Comparison of ENCODE assay signal across 9 mouse cellular contexts in genomic region chr3:154327883-154328720, GRCm38 (mm10). TPM values are rescaled to one million over a fixed set of nuclear protein-coding genes. Genes with fewer than 3 reads are reported as not detected.
A peak's percentile ranks its signal among the peaks of the same experiment; 100 is the strongest.
DNase-seq lines count a peak whose midpoint lies in the region; ATAC-seq and TF ChIP-seq lines count a peak whose summit lies in the region.
"Had no signal": no experiment of that assay in that cellular context is flagged by ENCODE, and none has a peak within 500 bp of the region (broad histone marks: within the 10 kb centered on the region; RNA-seq: fewer than 3 reads in every experiment).

No protein-coding gene starts in this region.

- WGBS in hindbrain, embryonic 12.5 days, result under 1% methylated on average over 83 of the region's 86 CpGs
- WGBS in liver, postnatal 0 days (ENCODE audit: insufficient replicate concordance), result 2% methylated on average over 76 of the region's 86 CpGs

- H3K9ac ChIP-seq in hindbrain, embryonic 12.5 days, result peak overlapping the region; percentile 54
- H3K9ac ChIP-seq in liver, postnatal 0 days (replicated peaks), result no peak overlapping the region

- peak; percentile 23 for DNase-seq in gastrocnemius, postnatal 10 days
- DNase-seq in gastrocnemius, adult 8-10 months (ENCODE audit: low spot score in 2 of 2), result no peak
- peak; percentile 86 for DNase-seq in embryo, embryonic 11 days
- DNase-seq in liver, postnatal 0 days, result no peak
- no peak for DNase-seq in thymus, postnatal 25 days
- DNase-seq in layer of hippocampus, adult 11-12 months (ENCODE audit: low spot score), result no peak
- no peak for DNase-seq in B cell, adult 2 months

- ATAC-seq in hindbrain, embryonic 12.5 days (ENCODE audit: low FRiP score), result peak; percentile 92
- ATAC-seq in liver, postnatal 0 days, result peak; percentile 38; the same call in 1 of the 2 replicates

- H3K4me2 ChIP-seq in hindbrain, embryonic 12.5 days (replicated peaks), result peak overlapping the region; percentile 80
- peak overlapping the region; percentile 26; the same call in 1 of the 2 replicates for H3K4me2 ChIP-seq in liver, postnatal 0 days (ENCODE audit: low read depth, low read length)

- H3K36me3 ChIP-seq in hindbrain, embryonic 12.5 days, result no peaks in the 10 kb centered on the region
- H3K36me3 ChIP-seq in liver, postnatal 0 days (replicated peaks; ENCODE audit: insufficient read depth, low read length), result no peaks in the 10 kb centered on the region

- H3K4me1 ChIP-seq in hindbrain, embryonic 12.5 days, result peaks cover 26% of the 10 kb centered on the region
- peaks cover 6% of the 10 kb centered on the region; the same call in 1 of the 2 replicates for H3K4me1 ChIP-seq in liver, postnatal 0 days (ENCODE audit: insufficient read depth)

- TF ChIP-seq EP300 in liver, postnatal 0 days (IDR thresholded peaks at IDR 0.05; ENCODE audit: low read depth), result no peak

- H3K27me3 ChIP-seq in hindbrain, embryonic 12.5 days, result peaks cover 80% of the 10 kb centered on the region
- peaks cover 85% of the 10 kb centered on the region for H3K27me3 ChIP-seq in liver, postnatal 0 days (ENCODE audit: insufficient read depth, low read length)

- no peak overlapping the region; the same call in 1 of the 2 replicates for H3K27ac ChIP-seq in hindbrain, embryonic 12.5 days
- no peak overlapping the region for H3K27ac ChIP-seq in liver, postnatal 0 days (ENCODE audit: low read depth)

- TF ChIP-seq CTCF in liver, postnatal 0 days (IDR thresholded peaks at IDR 0.05; ENCODE audit: low read depth), result no peak

- no peaks in the 10 kb centered on the region for H3K9me3 ChIP-seq in hindbrain, embryonic 12.5 days (replicated peaks)
- H3K9me3 ChIP-seq in liver, postnatal 0 days (ENCODE audit: low read length), result no peaks in the 10 kb centered on the region

- H3K4me3 ChIP-seq in hindbrain, embryonic 12.5 days, result peak overlapping the region; percentile 41
- peak overlapping the region; percentile 20; the same call in 1 of the 2 replicates for H3K4me3 ChIP-seq in liver, postnatal 0 days (ENCODE audit: low read depth, low read length)

RNA-seq across cellular contexts. Expression of gene Lhx8, which starts 2.4 kb away (rescaled TPM):
- under 1 TPM; 0.27 to 0.59 TPM for total RNA-seq in gastrocnemius, postnatal 10 days (2021)
- under 1 TPM in 1 of 4 experiments, not detected in 3; 0.25 TPM for total RNA-seq in gastrocnemius, adult 8-10 months (2022)
- polyA plus RNA-seq in hindbrain, embryonic 12.5 days (2016; fragmentation: Nextera tagmentation; extraction: Ambion mirVana), result 1.4 and 3.1 TPM in 2 replicates
- not detected in 2 replicates for polyA plus RNA-seq in liver, postnatal 0 days (2015; fragmentation: Nextera tagmentation; extraction: Ambion mirVana)
- total RNA-seq: neutrophil, adult 5-6 weeks had no signal

Comparison
In these comparisons a context has a peak if more than half of its experiments do, and no peak if none do; other contexts are left out.
1. DNase-seq: peak in gastrocnemius, postnatal 10 days (single experiment) and embryo, embryonic 11 days (single experiment); none in gastrocnemius, adult 8-10 months (0 of 2), liver, postnatal 0 days (single experiment), thymus, postnatal 25 days (single experiment), layer of hippocampus, adult 11-12 months (single experiment) and B cell, adult 2 months (0 of 2).